Mouse (Mus musculus): ENCODE measurements around the gene Atoh7. TPM values are rescaled to one million over a fixed set of nuclear protein-coding genes. Genes with fewer than 3 reads are reported as not detected.

Atoh7 gene
- not detected in 2 replicates for polyA plus RNA-seq (2012; ENCODE audit: low replicate concordance)

DNA sequence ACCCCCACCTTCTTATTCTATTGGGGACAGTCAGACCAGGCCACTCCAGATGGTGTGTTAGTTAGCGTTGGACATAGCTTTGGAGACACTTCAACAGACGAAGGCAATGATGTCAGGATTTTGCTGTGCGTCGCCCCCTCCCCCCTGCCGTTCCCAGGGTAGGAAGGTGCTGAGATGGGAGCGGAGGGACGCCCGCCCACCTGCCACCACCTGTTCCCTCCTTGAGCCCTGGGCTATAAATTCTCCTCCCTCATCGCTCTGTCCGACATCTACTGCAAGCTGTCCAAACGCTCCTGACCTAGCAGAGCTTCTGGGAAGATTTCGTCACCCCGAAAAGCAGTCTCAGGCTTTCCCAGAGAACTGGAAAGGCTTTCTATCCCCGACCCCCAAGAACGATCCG lies at the start of gene Atoh7:
Atoh7 (plus strand) TSS at position 131 of the 400 bp plus-strand sequence.

DNA sequence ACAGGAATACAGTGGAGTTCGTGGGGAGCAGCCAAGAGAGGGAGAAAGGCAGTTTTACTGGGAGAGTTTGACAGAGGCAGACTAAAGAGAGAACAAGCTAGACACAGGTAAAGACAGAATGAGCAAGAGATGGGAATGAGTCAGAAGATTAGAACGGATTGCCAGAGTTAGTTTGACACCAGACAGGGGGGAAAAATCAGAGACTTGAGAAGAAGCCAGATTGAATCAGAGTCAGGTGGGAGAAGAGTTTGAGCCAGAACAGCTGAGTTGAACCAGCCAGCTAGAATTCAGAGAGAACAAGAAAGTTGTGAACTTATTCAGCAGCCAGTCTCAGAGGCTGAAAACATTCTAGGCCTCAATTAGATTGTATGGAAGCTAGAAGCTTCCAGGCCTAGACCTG lies 39.6 kb upstream of the Atoh7 start, which contains the start of gene Pbld1:
Pbld1 (plus strand) TSS at position 301 of the 400 bp plus-strand sequence.

Other genes with a start within 250 kb of the Atoh7 start
- 0.23 TPM in 1 of 2 replicates, not detected in the other for gene Tet1, start 190.7 kb upstream of the Atoh7 start, polyA plus RNA-seq (2012; ENCODE audit: low replicate concordance)
- 12.8 and 16.9 TPM in 2 replicates for gene Slc25a16, start 179.0 kb upstream of the Atoh7 start, polyA plus RNA-seq (2012; ENCODE audit: low replicate concordance)
- gene Dna2, start 152.6 kb upstream of the Atoh7 start, polyA plus RNA-seq (2012; ENCODE audit: low replicate concordance), result 17.1 and 23.2 TPM in 2 replicates
- 0.46 and 0.79 TPM in 2 replicates for gene Rufy2, start 119.4 kb upstream of the Atoh7 start, polyA plus RNA-seq (2012; ENCODE audit: low replicate concordance)
- 6.5 and 6.9 TPM in 2 replicates for gene Hnrnph3, start 75.4 kb upstream of the Atoh7 start, polyA plus RNA-seq (2012; ENCODE audit: low replicate concordance)
- gene Pbld2, start 75.3 kb upstream of the Atoh7 start, polyA plus RNA-seq (2012; ENCODE audit: low replicate concordance), result not detected in 2 replicates
- gene Pbld1, start 39.5 kb upstream of the Atoh7 start, polyA plus RNA-seq (2012; ENCODE audit: low replicate concordance), result 0.16 TPM in 1 of 2 replicates, not detected in the other
- gene Mypn, start 104.3 kb downstream of the Atoh7 start, polyA plus RNA-seq (2012; ENCODE audit: low replicate concordance), result not detected in 2 replicates
- 18.2 and 18.3 TPM in 2 replicates for gene Herc4, start 144.2 kb downstream of the Atoh7 start, polyA plus RNA-seq (2012; ENCODE audit: low replicate concordance)

Measured in leukemia stem cell, adult 10-12 weeks (primary cell).